Mouse (Mus musculus): ENCODE data around the gene Jarid2.
A peak's percentile ranks its signal among the peaks of the same experiment; 100 is the strongest.

DNA sequence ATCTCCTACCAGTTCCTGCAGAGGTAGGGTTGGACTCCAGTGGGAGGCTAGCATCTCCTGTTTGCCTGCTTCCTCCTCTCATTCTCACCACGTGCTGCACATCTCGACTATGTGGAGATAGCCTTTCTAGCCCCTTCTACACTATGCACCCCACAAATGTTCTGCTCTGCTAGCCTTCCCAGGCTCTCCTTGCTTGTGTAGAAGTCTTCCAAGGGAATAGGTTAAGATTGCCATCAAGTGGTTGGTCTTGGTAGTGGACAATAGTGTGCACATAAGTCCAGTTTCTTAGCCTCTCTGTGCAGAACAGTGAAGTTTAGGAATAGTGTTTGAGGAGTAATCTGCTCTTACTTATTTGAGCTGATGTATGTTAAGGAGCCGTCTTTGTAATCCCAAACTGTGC is 104.1 kb downstream of the Jarid2 start:
- TF ChIP-seq CTCF (IDR thresholded peaks at IDR 0.05), result peak; percentile 88
- no peak for TF ChIP-seq POLR2A (IDR thresholded peaks at IDR 0.05; ENCODE audit: insufficient read depth, low read depth, low read length)
- no peak for TF ChIP-seq EP300 (IDR thresholded peaks at IDR 0.05; ENCODE audit: insufficient read depth, low read depth, low read length)

Data from heart, adult 2 months (tissue).